Mouse (Mus musculus): ENCODE data around the gene Rusc2.

DNA sequence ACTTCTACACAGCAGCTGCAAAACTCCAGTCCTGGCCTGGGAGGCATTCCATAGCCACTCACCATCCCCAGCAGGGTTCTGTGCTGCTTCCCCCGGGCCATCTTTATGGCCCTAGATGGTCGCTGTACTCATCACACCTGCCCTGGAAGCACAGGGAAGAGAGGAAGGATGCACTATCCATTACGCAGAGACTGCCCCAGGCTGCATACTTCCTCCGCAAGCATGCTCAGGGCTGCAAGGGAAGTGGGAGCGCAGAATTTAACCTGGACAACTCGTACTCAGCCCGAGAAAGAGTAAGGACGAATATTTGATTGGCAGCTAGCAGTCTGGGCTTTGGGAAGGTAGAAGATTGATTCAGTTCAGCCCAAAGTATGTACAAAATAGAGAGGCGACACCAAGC, 14.1 kb downstream of the Rusc2 start:
- TF ChIP-seq CTCF (IDR thresholded peaks at IDR 0.05; ENCODE audit: low read depth, low read length) (no peak), GATA2 (IDR thresholded peaks at IDR 0.05; ENCODE audit: borderline replicate concordance, low read depth, low read length) (no peak), GATA1 (IDR thresholded peaks at IDR 0.05; ENCODE audit: borderline replicate concordance, low read length) (no peak), POLR2AphosphoS5 (IDR thresholded peaks at IDR 0.05; ENCODE audit: insufficient replicate concordance, low read depth, low read length) (no peak)

All from G1E (cell line).